Mouse (Mus musculus): Measurements from ENCODE around the gene Gm36028.

Gm36028 gene

DNA sequence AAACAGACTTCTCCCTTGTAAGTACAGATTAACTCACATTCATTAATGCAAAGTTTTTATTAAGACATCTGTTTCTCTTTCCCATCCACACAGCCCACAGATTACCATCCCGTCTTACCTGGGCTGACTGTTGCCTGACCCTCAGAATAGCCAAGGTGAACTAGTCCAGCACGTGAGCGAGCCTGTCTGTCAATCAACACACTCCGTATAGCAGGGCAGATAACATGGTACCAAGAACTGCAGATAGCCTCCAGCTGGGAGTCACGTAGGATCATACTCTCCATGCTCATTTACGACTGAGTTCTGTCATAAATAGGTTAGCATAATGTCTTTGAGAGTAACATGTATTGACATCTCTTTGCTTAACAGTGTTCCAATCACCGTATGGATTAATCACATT lies at the start of gene Gm36028:
Gene Gm36028, minus strand, starts transcription at position 118 of the 400 bp plus-strand sequence.
- no peak for DNase-seq (ENCODE audit: low spot score)

DNA sequence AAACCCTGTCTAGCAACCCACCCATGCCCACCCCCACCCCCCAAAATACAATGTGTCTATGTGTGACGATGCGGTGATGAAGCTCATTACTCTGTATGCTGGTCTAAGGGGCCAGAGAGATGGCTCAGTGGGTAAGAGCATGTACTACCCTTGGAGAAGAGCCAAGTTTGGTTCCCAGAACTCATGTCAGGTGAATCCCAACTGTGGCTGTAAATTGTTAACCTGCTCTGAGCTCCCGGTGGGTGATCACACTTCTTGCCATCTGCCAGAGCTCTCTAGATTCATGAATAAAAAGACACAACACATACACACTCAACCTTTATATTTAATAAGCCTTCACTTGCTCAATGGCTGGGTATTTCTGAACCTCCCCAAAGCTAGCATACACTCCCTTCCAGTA lies 45.5 kb upstream of the Gm36028 start:
- no peak for DNase-seq (ENCODE audit: low spot score)

DNA sequence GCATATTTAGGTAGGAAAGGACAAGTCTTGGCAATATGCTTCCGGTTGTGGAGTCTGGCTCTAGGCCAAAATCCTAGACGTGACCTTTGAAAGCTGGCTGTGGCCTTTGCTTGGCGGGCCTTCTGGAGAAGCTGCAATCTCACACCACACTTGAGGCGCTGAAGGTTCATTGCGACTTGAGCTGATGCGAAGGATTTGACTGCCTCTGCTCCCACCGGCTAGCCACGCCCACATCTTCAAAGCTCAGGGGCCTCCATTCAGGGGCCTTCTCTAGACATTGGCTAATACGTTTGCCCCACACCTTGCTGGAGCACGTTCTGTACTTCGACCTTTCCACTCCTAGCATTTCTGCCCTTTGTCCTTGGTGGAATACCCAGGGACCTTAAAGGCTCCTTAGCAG lies 40.4 kb upstream of the Gm36028 start:
- DNase-seq (ENCODE audit: low spot score): no peak

DNA sequence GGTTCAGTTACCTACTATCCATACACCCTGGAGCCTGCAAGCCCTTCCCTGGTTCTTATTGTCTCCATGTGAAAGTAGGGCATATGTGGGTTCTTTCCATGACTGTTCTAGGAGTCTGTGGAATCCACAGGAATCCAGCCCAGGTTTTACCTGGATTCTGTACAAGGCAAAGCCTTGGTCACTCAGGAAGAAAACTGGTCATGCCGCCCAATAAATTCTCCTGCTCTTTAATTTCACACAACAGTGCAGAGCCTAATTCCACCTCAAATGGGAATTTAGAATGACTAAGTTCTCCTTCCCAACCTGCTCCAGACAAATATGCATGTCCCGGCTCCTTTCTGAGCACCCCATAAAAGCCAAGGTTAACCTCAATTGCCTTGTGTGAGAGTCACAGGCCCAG lies 38.4 kb upstream of the Gm36028 start:
- DNase-seq (ENCODE audit: low spot score): no peak

DNA sequence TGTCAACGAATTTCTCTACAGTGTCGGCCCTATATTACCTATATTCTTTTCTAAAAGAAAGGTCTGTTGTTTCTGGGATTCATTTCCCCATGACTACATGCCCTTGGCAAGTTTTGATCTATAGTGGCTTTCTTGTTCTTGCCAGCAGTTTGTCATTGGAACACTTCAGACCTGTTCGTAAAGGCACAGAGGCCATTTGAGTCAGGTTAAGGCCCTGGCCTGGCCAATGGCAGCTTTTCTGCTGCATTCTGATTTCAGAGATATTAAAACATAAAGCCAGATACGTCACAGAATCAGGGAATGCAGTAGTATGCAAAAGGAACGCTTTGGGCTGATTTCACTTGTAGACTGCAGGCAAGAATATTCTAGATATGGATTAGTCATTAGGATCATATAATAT lies 37.8 kb upstream of the Gm36028 start:
- DNase-seq (ENCODE audit: low spot score): no peak

DNA sequence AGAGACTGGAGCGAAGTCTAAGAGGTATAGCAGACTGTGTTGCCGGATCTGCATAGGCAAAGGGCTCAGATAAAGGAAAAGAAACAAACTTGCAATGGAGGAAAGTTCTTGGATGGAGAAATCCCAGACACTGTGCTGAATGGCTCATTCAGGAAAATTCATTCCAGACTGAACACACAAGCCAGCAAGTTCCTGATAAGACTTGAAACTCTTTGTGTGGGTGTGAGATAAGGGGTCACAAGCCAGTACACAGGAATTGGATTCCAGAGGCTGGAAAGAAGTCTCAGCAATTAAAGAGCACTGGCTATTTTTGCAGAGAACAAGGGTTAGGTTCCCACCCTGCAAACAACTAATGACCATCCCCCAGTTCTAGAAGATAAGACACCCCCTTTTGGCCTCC lies 33.0 kb upstream of the Gm36028 start:
- no peak for DNase-seq (ENCODE audit: low spot score)

DNA sequence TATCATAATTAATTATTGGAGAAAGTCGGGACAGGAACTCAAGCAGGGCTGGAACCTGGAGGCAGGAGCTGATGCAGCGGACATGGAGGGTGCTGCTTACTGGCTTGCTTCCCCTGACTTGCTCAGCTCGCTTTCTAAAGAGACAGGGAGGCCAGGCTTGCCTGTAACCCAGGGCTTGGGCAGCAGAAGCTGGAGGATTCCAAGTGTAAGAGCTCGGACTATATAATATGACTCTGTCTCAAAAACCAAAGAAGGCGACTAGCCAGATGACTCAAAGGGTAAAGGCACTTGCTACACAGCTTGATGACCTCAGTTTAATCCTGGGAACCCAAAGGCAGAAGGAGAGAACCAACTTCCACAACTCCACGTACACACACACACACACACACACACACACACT lies 32.4 kb upstream of the Gm36028 start:
- DNase-seq (ENCODE audit: low spot score): no peak

DNA sequence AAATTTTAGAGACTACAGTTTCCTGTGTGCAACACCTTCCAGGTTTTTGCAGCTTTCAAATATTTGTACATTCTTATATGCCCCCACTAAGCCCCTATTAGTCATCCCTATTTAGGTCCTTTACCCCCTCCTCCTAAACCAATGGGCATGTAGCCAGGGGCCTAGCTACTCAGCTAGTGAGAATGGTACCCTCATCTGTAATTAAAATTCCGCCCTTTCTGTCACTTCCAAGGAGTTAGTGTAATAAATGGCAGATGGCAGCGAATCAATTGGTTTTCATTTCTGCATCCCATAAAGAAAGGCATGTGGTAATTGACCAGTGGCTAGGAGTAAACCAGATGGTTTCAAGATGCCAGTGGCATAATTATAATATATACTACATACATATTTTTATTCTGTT lies 31.7 kb upstream of the Gm36028 start:
- no peak for DNase-seq (ENCODE audit: low spot score)

DNA sequence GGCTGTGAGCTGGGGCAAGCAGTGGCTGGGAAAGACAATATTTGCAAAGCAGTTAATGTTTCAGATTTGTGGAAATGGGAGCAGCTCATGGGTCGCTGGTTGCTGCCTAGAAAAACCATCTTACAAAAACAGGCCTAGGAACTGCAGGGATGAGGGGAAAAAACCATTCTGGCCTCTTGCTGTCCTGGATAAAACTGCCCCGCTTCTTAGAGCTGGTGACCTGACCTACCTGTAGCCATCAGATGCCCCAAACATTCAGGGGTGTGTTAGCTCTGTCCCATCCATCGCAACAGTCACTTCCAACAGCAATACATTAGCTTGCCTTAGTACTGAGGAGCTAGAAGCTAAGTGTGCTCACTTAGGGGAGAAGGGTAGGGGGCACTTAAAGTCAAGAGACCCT lies 28.0 kb upstream of the Gm36028 start:
- DNase-seq (ENCODE audit: low spot score): no peak

DNA sequence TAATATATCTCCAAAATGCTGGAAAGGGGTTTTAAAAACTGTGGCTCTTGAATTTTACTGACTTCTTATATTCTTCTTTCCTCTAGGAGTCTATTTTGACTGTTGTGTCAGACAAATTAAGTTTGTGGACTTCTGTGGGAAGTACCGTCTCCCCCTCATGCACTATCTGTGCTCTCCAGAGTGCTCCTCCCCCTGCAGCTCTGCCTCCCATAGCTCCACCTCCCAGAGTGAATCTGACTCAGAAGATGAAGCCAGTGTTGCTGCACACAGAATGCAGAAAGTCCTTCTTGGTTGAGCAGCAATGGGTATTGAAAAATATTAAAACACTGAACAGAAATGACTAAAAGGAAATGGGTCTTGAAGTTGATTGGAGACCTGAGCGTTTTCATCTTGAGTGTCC lies 20.2 kb upstream of the Gm36028 start:
- no peak for DNase-seq (ENCODE audit: low spot score)

DNA sequence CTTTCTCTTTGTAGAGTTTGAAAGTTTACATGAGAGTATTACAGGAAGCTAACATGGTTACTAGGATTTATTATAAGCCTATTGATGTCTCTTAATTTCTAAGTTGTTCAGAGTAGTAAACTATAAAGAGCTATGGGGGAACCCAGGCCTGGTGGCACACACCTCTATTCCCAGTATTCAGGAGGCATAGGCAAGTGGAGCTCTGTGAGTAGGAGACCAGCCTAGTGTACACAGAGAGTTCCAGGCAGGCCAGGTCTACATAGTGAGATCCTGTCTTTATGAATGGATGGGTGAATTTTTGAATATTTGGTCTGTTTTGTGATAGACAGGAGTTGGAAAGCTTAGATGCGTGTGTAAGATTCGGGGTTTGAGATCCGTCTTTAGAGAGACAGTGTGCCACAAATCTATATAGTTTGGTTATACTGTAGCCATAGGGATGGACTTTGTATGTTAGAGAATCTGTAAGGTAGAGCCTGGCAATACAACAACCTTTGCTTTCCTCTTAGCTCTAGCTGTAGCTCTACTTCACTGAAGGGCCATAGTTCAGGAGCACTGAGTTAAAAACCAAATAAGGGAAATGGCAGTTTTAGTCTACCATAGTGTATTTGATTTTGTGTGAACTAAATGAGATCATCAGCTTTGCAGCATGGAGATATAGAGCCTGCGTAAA lies 18.9 kb upstream of the Gm36028 start:
- no peak for DNase-seq (ENCODE audit: low spot score)

DNA sequence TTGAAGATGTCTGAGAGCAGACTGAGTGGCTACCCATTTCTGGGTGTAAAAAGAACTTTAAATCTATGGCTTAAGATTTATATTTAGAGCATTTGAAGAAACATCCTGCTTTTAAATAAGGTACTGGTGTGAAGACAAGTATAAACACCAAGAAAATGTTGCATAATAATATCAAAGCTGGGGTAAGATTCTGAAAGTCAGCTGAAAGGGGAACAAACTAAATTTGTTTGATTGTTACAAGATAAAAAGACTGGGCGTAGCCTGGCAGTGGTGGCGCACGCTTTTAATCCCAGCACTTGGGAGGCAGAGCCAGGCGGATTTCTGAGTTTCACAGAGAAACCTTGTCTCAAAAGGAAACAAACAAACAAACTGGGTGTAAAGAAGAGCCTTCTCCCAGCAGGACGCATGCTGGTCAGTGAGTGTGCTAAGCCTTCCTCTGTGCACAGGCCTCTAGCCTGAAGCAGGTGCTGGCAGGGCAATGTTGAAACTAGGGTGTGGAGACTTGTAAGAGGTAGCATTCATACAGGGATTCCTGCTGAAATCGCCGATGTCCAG lies 18.1 kb upstream of the Gm36028 start:
- DNase-seq (ENCODE audit: low spot score): no peak

DNA sequence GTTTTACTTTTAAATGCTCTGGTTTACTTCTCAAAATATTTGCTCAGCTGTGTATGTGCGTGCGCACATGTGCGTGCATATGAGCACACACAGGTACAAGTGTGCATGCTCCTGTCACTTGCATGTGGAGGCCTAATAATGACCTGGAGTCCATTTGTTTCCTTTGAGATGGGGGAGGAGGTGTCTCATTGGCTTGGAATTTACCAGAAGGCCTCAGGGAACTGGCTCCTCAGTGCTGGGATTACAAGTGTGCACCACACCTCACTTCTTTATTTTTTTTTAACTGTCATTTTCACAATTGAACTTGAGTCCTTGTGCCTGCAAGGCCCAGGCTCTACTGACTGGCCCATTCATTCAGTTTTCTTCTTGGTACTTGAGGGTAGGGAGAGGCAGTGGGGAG lies 16.5 kb upstream of the Gm36028 start:
- DNase-seq (ENCODE audit: low spot score): no peak

DNA sequence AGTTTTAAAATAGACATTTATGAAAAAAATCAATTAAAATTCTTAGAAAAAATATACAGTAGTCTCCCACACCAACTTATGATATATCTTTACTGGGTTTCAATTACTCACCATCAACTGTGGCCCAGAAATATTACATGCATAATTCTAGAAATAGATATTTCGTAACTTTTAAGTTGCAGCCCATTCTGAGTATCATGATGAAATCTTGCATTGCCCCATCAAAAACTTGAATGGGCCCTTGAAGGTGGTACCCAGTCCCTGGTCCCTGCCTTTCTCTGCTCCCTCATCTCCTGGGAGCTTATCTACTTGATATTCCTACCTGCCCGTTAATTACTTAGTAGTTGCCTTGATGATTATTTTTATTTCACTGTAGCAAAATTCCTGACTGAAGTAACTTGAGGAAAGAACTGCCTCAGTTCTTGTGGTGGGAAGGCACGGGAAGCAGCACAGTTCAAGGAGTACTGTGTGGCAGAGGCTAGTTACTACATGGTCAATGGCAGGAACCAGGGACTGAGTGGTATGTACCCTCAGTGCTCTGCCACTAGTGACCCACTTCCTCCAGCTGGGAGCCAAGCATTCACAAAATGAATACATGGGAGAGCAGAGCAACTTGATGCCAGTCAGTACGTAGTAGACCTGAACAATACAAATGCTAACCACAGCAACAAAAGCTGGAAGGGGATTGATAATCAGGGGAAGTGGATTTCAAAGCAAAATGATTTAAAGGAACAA lies 13.7 kb upstream of the Gm36028 start:
- no peak for DNase-seq (ENCODE audit: low spot score)

DNA sequence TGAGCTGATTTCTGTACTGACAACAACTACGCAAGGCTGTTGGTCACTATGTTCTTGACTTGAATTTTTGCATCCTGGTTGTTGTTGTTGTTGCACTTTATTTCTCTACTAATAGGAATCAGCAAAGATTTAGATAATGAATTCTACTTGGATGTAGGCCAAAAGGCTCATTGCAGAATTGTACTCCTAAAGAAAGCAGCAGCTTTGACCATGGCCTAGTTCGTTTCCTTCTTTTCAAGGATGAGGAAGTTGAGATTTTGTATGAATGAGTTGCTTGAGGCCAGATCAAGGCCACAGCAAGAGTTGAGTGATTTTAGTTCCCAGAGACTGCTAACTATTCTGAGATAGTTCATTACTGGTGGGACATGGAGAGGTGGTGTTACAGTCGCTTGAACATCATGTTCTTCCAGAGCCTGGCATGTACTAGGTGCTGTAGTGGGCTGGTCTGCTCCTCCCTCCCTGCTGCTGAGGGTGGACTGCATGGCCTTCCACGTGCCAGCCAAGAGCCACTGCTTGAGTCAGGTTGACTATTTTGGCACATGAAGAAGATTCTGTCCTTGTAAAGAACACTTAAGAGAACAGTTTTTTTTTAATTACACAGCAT lies 10.3 kb upstream of the Gm36028 start:
- DNase-seq (ENCODE audit: low spot score): no peak

DNA sequence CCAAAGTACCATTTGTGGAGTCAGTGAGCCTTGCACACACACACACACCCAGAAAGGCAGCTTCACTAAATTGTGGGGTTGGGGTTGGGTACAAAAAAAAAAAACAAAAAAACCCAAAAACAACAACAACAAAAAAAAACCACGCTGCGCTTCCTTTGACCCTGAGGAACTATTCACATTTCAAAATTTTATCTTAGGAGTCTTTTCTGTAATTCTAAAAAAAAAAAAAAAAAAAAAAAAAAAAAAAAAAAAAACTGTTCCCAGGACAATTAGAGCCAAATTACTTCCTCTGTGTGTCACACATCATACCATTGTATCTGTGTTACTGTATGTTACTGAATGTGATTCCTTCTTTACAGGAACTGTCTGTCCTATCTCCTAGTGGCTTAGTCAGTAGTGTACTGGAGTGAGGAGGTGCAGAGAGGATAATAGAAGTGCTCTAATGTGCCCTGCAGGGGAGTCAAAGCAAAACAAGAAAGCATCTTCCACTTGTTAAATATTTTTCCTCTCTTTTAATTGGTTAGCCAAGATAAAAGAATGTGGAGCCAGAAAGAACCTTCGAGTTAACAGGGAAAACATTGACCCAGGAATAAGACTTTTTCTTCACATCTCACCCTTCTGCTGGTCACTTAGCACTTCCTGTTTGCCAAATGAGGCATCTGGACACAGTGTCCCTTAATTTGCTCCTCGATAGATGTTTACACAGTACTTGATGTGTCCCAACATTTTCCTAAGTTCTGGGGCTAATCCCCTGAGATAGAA lies 8.7 kb upstream of the Gm36028 start:
- no peak for DNase-seq (ENCODE audit: low spot score)

DNA sequence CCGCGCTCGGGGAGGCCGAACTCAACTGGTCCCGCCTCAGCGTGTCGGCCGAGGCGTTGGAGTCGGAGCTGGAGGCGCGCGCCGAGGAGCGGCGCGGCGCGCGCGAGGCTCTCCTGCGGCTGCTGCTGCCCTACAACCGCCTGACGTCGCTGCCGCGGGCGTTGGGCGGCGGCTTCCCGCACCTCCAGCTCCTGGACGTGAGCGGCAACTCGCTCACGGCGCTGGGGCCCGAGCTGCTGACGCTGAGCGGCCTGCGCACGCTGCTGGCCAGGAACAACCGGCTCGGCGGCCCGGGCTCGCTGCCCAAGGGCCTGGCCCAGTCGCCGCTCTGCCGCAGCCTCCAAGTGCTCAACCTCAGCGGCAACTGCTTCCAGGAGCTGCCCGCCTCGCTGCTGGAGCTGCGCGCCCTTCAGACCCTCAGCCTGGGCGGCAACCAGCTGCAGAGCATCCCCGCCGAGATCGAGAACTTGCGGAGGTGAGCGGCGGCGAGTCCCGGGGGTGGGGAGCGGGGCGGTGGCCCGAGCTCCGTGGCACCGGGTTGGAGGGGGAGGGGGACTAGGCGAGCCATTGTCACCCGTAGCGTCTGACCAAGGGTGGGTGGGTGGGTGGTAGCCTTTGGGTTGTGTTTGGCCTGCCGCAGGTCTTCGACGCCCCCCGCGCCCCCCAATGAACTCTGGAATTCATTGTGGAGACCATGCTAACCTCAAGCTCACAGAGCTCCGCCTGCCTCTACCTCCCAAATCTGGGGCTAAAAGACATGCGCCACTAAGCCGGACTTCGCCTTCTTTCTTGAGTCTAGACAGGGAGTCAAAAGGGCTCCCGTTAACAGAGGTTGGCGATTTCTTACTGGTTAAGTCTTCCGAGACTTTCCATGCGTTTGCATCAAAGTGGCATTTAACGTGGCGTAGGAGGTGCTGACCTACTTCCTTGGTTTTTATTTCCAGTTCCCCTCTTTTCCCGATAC lies 7.8 kb upstream of the Gm36028 start:
- peak; percentile 56 for DNase-seq (ENCODE audit: low spot score)

DNA sequence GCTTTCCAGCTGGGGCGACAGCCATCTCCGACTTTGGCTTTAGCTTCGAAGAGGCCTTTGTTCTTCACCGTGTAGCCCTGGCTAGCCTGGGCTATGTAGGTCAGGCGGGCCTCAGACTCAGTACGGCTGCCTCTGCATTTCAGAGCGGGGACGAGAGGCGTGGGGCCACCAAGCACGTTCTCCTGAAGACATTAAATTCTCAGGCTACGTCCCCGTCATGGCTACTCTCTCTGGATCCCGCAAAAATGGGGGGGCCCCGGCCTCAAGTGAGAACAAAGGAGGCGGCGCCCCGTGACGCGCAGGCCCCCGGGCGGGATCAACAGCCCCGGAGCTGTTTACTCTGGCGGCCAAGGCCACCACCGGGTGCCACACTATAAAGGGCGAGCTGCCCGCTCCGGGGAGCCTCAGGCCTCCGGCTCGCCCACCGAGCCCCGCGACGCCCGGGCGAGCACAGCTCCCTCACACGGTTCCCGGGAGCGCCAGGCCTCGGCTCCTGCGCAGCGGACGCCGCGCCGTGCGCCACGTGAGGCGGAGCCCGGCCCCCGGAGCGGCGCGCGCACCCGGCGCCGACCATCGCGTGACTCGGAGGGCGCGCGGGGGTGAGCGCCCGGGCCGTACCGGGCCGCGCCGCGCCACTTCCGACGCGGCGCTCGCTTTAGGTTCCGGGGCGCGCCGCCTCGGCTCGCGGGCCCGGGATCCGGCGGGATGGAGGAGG lies 7.0 kb upstream of the Gm36028 start, which contains the start of gene Lrrc58:
Gene Lrrc58, plus strand, starts transcription at position 599 of the 715 bp plus-strand sequence.
- peak; percentile 81 for DNase-seq (ENCODE audit: low spot score)

DNA sequence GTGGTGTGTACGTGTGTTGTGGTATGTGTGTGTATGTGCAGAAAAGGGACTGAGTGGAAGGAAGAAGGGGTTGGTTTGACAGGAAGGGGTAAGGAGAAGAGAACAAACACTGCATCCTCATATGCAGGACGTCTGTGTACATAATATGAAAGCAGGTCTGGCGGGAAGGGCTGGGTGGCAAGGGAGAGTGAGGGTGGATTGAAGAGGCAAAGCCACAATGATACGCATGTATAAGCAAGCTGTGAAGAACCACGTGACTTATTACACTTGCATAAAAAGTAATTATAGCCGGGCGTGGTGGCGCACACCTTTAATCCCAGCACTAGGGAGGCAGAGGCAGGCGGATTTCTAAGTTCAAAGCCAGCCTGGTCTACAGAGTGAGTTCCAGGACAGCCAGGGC lies 4.9 kb upstream of the Gm36028 start:
- no peak for DNase-seq (ENCODE audit: low spot score)

DNA sequence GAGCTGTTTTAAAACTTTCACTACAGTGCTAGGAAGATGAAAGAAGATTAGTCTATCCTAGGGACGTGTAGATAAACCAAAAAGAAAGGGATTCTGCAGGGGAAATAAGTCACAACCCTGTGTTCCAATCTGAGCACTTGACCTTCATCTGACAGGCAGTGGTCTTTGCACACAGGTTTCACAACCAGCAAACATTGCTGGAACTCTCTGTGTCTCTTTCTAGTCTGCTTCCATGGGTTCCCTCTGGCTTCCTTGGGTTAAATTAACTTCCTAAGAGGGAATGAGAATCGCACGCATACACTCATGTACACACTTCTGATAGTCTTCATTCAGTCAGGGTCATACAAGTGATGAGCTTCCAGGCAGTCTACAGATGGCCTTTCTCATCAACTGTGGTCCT lies 2.9 kb upstream of the Gm36028 start:
- DNase-seq (ENCODE audit: low spot score): no peak

DNA sequence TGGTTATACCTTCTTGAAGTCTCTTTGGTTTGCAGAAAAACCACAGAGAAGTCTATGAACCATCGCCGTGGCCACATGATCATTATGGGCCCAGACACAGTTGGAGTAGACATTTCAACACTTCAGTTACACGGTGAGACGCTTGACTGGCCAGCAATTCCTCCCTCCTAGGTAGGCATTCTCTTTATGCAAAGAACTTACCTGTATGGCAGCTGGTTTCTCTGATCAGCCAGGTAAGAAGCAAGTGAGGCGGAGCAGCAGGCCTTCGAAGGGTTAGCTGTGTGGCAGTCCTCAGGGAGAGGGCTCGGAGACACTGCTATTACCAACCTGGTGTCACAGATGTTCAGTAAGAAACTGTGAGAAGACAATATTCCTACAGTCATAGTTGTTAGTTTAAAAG lies 733 bp downstream of the Gm36028 start:
- DNase-seq (ENCODE audit: low spot score): no peak

Measured in urinary bladder, postnatal 14 days (tissue).